9 mouse cellular contexts compared by ENCODE assay signal in genomic region chr12:111936706-111937550, GRCm38 (mm10). TPM values are rescaled to one million over a fixed set of nuclear protein-coding genes. Genes with fewer than 3 reads are reported as not detected.
A peak's percentile ranks its signal among the peaks of the same experiment; 100 is the strongest.
DNase-seq lines count a peak whose midpoint lies in the region; ATAC-seq and TF ChIP-seq lines count a peak whose summit lies in the region.
"Had no signal": no experiment of that assay in that cellular context is flagged by ENCODE, and none has a peak within 500 bp of the region (broad histone marks: within the 10 kb centered on the region; RNA-seq: fewer than 3 reads in every experiment).

No protein-coding gene starts in this region.

- no peak for ATAC-seq in midbrain, postnatal 0 days (ENCODE audit: low FRiP score)
- ATAC-seq in embryonic facial prominence, embryonic 14.5 days (ENCODE audit: low read depth): peak; percentile 69

- H3K4me2 ChIP-seq in midbrain, postnatal 0 days (ENCODE audit: low read depth, low read length, poor library complexity, severe bottlenecking): no peak overlapping the region
- H3K4me2 ChIP-seq in embryonic facial prominence, embryonic 14.5 days (ENCODE audit: low read depth, low read length): peak overlapping the region; percentile 26; the same call in 1 of the 2 replicates

- WGBS in midbrain, embryonic 10.5 days: 50% methylated on average over 24 of the region's 24 CpGs
- WGBS in midbrain, postnatal 0 days: 49% methylated on average over 24 of the region's 24 CpGs
- 26% methylated on average over 18 of the region's 24 CpGs for WGBS in embryonic facial prominence, embryonic 14.5 days
- 29% methylated on average over 24 of the region's 24 CpGs for WGBS in kidney, adult 2 months
- WGBS in lung, adult 2 months: 38% methylated on average over 24 of the region's 24 CpGs

- no peak for TF ChIP-seq CTCF in midbrain, postnatal 0 days (IDR thresholded peaks at IDR 0.05)
- TF ChIP-seq CTCF in kidney, adult 2 months (conservative IDR thresholded peaks at IDR 0.05; ENCODE audit: insufficient read depth, insufficient read length, low read depth, low read length): no peak
- TF ChIP-seq CTCF in lung, adult 2 months (IDR thresholded peaks at IDR 0.05; ENCODE audit: insufficient read depth, low read length): no peak

- H3K36me3 ChIP-seq in midbrain, embryonic 10.5 days: no peaks in the 10 kb centered on the region
- no peaks in the 10 kb centered on the region for H3K36me3 ChIP-seq in midbrain, postnatal 0 days (ENCODE audit: insufficient read depth, low read length)
- H3K36me3 ChIP-seq in embryonic facial prominence, embryonic 14.5 days (ENCODE audit: control insufficient read depth, insufficient read depth, low read length): no peaks in the 10 kb centered on the region
- no peaks in the 10 kb centered on the region for H3K36me3 ChIP-seq in kidney, adult 2 months (ENCODE audit: control insufficient read depth, insufficient read depth, low read length)

- no peaks in the 10 kb centered on the region for H3K27me3 ChIP-seq in midbrain, embryonic 10.5 days (ENCODE audit: low read depth, poor library complexity, severe bottlenecking)
- H3K27me3 ChIP-seq in midbrain, postnatal 0 days (ENCODE audit: insufficient read depth, low read length): no peaks in the 10 kb centered on the region
- H3K27me3 ChIP-seq in embryonic facial prominence, embryonic 14.5 days (replicated peaks; ENCODE audit: control insufficient read depth, insufficient read depth, low read length): no peaks in the 10 kb centered on the region
- H3K27me3 ChIP-seq in kidney, adult 2 months (replicated peaks; ENCODE audit: control insufficient read depth, insufficient read depth, low read length): no peaks in the 10 kb centered on the region

- no peak for DNase-seq in midbrain, embryonic 10.5 days (ENCODE audit: low spot score)
- no peak for DNase-seq in midbrain, postnatal 0 days (ENCODE audit: low spot score)
- peak; percentile 86 for DNase-seq in embryonic facial prominence, embryonic 14.5 days (ENCODE audit: low spot score)
- peak; percentile 97 for DNase-seq in kidney, adult 2 months
- DNase-seq in lung, adult 2 months: peak; percentile 78
- DNase-seq in embryo, embryonic 11 days: no peak
- DNase-seq in cerebellum, adult 9-11 months: no peak
- no peak for DNase-seq in spleen, postnatal 36 days (ENCODE audit: low spot score in 2 of 2)

- peaks cover 27% of the 10 kb centered on the region for H3K4me1 ChIP-seq in midbrain, embryonic 10.5 days
- H3K4me1 ChIP-seq in midbrain, postnatal 0 days (ENCODE audit: insufficient read depth, low read length): no peaks in the 10 kb centered on the region
- peaks cover 46% of the 10 kb centered on the region for H3K4me1 ChIP-seq in embryonic facial prominence, embryonic 14.5 days (ENCODE audit: control insufficient read depth, insufficient read depth, low read length)
- H3K4me1 ChIP-seq in kidney, adult 2 months (ENCODE audit: control insufficient read depth, insufficient read depth, low read length): peaks cover 15% of the 10 kb centered on the region
- peaks cover 11% of the 10 kb centered on the region for H3K4me1 ChIP-seq in lung, adult 2 months (ENCODE audit: control insufficient read depth, insufficient read depth, low read length)

- no peaks in the 10 kb centered on the region for H3K9me3 ChIP-seq in midbrain, embryonic 10.5 days (replicated peaks)
- no peaks in the 10 kb centered on the region for H3K9me3 ChIP-seq in midbrain, postnatal 0 days (ENCODE audit: low read length)
- no peaks in the 10 kb centered on the region for H3K9me3 ChIP-seq in embryonic facial prominence, embryonic 14.5 days (ENCODE audit: control insufficient read depth, low read length)

- 0 out of 2 replicates have a peak overlapping the region, but pooled peaks have one; percentile 17 for H3K27ac ChIP-seq in midbrain, embryonic 10.5 days (replicated peaks)
- no peak overlapping the region for H3K27ac ChIP-seq in midbrain, postnatal 0 days (ENCODE audit: low read depth, low read length)
- H3K27ac ChIP-seq in embryonic facial prominence, embryonic 14.5 days (replicated peaks; ENCODE audit: low read depth, low read length): peak overlapping the region; percentile 87
- H3K27ac ChIP-seq in kidney, adult 2 months (ENCODE audit: insufficient read depth, low read depth, low read length): peak overlapping the region; percentile 49

- H3K9ac ChIP-seq in midbrain, postnatal 0 days (replicated peaks; ENCODE audit: low read length, poor library complexity, severe bottlenecking): no peak overlapping the region
- 0 out of 2 replicates have a peak overlapping the region, but pooled peaks have one; percentile 30 for H3K9ac ChIP-seq in embryonic facial prominence, embryonic 14.5 days (ENCODE audit: low read depth, low read length)

- H3K4me3 ChIP-seq in midbrain, embryonic 10.5 days: no peak overlapping the region
- H3K4me3 ChIP-seq in midbrain, postnatal 0 days (ENCODE audit: low read depth, low read length): no peak overlapping the region
- H3K4me3 ChIP-seq in embryonic facial prominence, embryonic 14.5 days (ENCODE audit: low read depth, low read length): no peak overlapping the region
- H3K4me3 ChIP-seq in kidney, adult 2 months (ENCODE audit: insufficient read depth, low read depth, low read length): no peak overlapping the region
- H3K4me3 ChIP-seq in lung, adult 2 months (replicated peaks; ENCODE audit: extremely low read depth, low read depth, low read length): no peak overlapping the region

- no peak for TF ChIP-seq POLR2A in kidney, adult 2 months (IDR thresholded peaks at IDR 0.05; ENCODE audit: low read depth, low read length)
- no peak for TF ChIP-seq POLR2A in lung, adult 2 months (IDR thresholded peaks at IDR 0.05; ENCODE audit: borderline replicate concordance, extremely low read depth, low read depth, low read length)

RNA-seq across cellular contexts. Expression of gene Ppp1r13b, which starts 29.0 kb away (rescaled TPM):
- polyA plus RNA-seq in midbrain, embryonic 10.5 days (2016; fragmentation: Nextera tagmentation; extraction: Ambion mirVana): 3.5 and 4.9 TPM in 2 replicates
- 58.5 and 79.3 TPM in 2 replicates for total RNA-seq in midbrain, postnatal 0 days (2014; rRNA removed)
- 38.5 and 47.0 TPM in 2 replicates for polyA plus RNA-seq in midbrain, postnatal 0 days (2015; fragmentation: Nextera tagmentation; extraction: Ambion mirVana)
- polyA plus RNA-seq in embryonic facial prominence, embryonic 14.5 days (2014; fragmentation: Nextera tagmentation; extraction: Ambion mirVana): 15.3 and 17.2 TPM in 2 replicates
- 11.2 and 11.7 TPM in 2 replicates for polyA plus RNA-seq in kidney, adult 2 months (2012; rRNA removed)
- polyA plus RNA-seq in lung, adult 2 months (2012; rRNA removed): 32.0 and 34.1 TPM in 2 replicates

RNA-seq across cellular contexts. Expression of gene Atp5mpl, which starts 29.8 kb away (rescaled TPM):
- 559 and 585 TPM in 2 replicates for polyA plus RNA-seq in midbrain, embryonic 10.5 days (2016; fragmentation: Nextera tagmentation; extraction: Ambion mirVana)
- 172 and 371 TPM in 2 replicates for total RNA-seq in midbrain, postnatal 0 days (2014; rRNA removed)
- 836 and 886 TPM in 2 replicates for polyA plus RNA-seq in midbrain, postnatal 0 days (2015; fragmentation: Nextera tagmentation; extraction: Ambion mirVana)
- polyA plus RNA-seq in embryonic facial prominence, embryonic 14.5 days (2014; fragmentation: Nextera tagmentation; extraction: Ambion mirVana): 670 and 799 TPM in 2 replicates
- polyA plus RNA-seq in kidney, adult 2 months (2012; rRNA removed): 91.8 and 126 TPM in 2 replicates
- polyA plus RNA-seq in lung, adult 2 months (2012; rRNA removed): 10.4 and 20.5 TPM in 2 replicates

RNA-seq across cellular contexts. Expression of gene Tdrd9, which starts 34.4 kb away (rescaled TPM):
- polyA plus RNA-seq in midbrain, embryonic 10.5 days (2016; fragmentation: Nextera tagmentation; extraction: Ambion mirVana): 1.0 TPM in 2 replicates
- total RNA-seq in midbrain, postnatal 0 days (2014; rRNA removed): 0.19 and 1.5 TPM in 2 replicates
- polyA plus RNA-seq in midbrain, postnatal 0 days (2015; fragmentation: Nextera tagmentation; extraction: Ambion mirVana): 0.26 and 0.39 TPM in 2 replicates
- polyA plus RNA-seq in embryonic facial prominence, embryonic 14.5 days (2014; fragmentation: Nextera tagmentation; extraction: Ambion mirVana): 0.21 and 0.34 TPM in 2 replicates
- polyA plus RNA-seq in kidney, adult 2 months (2012; rRNA removed): 0.07 TPM in 1 of 2 replicates, not detected in the other
- polyA plus RNA-seq in lung, adult 2 months (2012; rRNA removed): 0.05 and 0.09 TPM in 2 replicates

RNA-seq across cellular contexts. Expression of gene Rd3l, which starts 44.2 kb away (rescaled TPM):
- polyA plus RNA-seq in midbrain, embryonic 10.5 days (2016; fragmentation: Nextera tagmentation; extraction: Ambion mirVana): not detected in 2 replicates
- 0.38 TPM in 1 of 2 replicates, not detected in the other for total RNA-seq in midbrain, postnatal 0 days (2014; rRNA removed)
- 0.34 TPM in 1 of 2 replicates, not detected in the other for polyA plus RNA-seq in midbrain, postnatal 0 days (2015; fragmentation: Nextera tagmentation; extraction: Ambion mirVana)
- polyA plus RNA-seq in embryonic facial prominence, embryonic 14.5 days (2014; fragmentation: Nextera tagmentation; extraction: Ambion mirVana): not detected in 2 replicates
- not detected in 2 replicates for polyA plus RNA-seq in kidney, adult 2 months (2012; rRNA removed)
- polyA plus RNA-seq in lung, adult 2 months (2012; rRNA removed): not detected in 2 replicates
- polyA plus RNA-seq: limb, embryonic 11.5 days had no signal

Comparison
In these comparisons a context has a peak if more than half of its experiments do, and no peak if none do; other contexts are left out.
1. DNase-seq: peak in embryonic facial prominence, embryonic 14.5 days (single experiment), kidney, adult 2 months (single experiment) and lung, adult 2 months (single experiment); none in midbrain, embryonic 10.5 days (single experiment), midbrain, postnatal 0 days (single experiment), embryo, embryonic 11 days (single experiment), cerebellum, adult 9-11 months (single experiment) and spleen, postnatal 36 days (0 of 2).